Mouse (Mus musculus) pancreas, adult 10 weeks (tissue): ENCODE data around the gene Gm13271. TPM values are rescaled to one million over a fixed set of nuclear protein-coding genes. Genes with fewer than 3 reads are reported as not detected.

Experiments
- polyA plus RNA-seq: library from polyadenylated mRNA; stranded (reverse); fragments of 350-450 nt; fragmentation: Illumina TruSeq; extraction: RNeasy Lipid Tissue Mini Kit (QIAGEN cat#74804); gene quantifications from one replicate; pipeline ENCODE4 v1.2.3, GENCODE M21; 2015; ENCODE audit warnings: low read depth, low replicate concordance; ENCODE audit not compliant: insufficient read depth

Gm13271 gene
- not detected for polyA plus RNA-seq

DNA sequence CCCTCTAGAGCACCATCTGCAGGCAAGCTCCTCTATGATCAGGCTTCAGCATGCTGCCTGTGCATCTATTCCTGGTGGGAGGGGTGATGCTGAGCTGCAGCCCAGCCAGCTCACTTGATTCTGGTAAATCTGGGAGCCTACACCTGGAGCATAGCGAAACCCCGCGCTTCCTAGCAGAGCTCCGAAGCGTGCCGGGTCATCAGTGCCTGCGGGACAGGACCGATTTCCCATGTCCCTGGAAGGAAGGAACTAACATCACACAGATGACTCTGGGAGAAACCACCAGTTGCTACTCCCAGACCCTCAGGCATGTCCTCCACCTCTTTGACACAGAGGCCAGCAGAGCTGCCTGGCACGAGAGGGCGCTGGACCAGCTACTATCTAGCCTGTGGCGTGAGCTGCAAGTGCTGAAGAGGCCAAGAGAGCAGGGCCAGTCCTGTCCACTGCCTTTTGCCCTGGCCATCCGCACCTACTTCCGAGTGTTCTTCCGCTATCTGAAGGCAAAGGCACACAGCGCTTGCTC, at the start of gene Gm13271:
Gene Gm13271, plus strand, starts transcription at position 51 of the 523 bp plus-strand sequence.

DNA sequence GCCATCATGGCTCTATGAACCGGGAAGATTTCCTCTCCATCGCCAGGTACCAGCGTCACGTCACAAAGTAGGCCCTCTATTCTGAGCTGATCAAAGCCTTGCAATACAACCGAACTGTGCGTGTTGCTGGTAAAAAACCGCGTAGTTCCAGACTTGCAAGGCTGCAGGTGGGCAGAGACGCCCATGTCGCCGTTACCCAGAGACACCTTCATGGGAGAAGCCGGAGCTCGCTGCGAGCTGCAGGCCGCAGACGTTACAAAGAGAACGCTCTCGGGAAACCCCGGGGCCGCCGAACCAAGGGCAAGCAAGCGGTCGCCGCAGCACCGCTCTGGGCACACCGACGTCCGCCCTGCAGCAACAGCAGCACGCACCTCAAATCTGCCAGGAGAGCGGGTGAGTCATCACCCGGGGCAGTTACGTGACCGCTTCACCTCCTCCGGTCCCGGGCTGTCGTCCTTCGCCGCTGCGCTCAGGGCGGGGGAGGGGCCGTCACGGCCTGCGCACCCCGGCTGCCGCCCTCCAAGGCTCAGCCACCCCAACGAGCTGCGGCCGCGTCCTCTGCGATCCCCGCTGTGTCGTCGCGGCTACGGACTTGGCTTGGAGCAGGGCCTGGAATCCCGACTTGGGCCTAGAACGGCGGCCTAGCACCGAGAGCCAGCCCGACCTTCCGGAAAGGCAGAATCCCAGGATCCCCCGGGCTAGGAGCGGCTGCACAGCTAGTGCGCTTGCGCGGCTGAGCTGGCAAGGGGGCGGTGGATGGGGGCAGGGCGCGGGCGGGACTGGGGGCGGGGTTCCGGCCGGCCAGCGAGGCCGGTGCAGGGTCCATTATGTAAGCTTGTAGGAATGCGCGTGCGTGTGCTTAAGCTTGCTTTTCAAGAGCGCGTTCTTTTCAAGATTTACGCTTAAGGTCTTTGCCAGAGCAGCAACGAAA, 32.6 kb upstream of the Gm13271 start, which contains the start of the genes Gm26566 and Klhl9:
Gene Gm26566, plus strand, starts transcription at position 15 of the 931 bp plus-strand sequence.
Gene Klhl9, minus strand, starts transcription at position 675 of the 931 bp plus-strand sequence.

DNA sequence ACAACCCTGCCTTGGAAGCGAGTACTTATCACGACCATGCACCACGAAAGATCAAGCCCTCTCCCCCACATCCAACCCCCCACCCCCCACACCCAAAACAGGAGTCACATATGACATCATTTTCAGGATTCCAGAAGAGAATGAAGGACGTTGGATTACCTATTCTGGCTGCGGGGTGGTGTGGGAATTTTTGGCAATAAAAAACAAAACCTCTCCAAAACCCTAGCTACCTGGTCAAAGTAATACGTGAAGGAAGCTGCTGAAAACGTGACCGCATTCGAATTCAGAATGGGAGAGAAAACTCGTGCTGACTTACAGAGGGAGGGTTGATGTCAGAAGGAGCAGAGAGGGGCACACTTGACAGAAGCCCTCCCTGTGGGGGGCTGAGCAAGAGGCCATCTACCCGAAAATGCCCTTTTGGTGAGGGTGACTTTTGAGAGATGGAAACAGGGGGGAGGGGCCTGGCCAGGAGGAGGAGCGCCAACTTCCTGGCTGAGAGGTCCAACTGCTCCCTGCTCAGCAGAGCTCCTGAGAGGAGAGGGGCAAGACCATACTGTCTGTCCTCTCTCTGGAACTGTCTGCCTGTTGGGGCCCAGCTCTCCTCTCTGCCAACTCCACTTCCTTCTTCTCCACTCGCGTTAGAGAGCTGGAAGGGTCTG, 5.1 kb downstream of the Gm13271 start, which contains the start of gene Gm13283:
Gene Gm13283, plus strand, starts transcription at position 510 of the 659 bp plus-strand sequence.

DNA sequence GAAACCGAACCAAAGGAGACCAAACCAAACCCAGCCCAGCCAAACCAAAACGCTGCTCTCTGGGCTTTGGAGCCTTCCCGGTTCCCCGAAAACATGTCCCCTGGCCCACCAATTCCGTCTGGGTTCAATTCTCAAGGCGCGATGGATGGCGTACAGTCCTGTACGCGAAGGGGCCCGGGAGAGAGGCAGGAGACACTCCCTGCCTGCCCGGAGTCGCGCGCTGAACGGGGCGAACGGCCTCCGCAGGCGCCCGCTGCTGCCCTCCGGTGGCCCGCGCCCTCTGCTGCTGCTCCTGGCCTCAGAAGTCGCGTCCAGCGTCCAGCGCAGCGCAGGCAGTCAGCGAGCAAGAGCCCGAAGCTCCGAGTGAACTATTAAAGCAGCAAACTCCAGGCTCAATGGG, 18.9 kb downstream of the Gm13271 start, which contains the start of gene Gm13290:
Gene Gm13290, plus strand, starts transcription at position 301 of the 400 bp plus-strand sequence.

GRCm38 (mm10) chr4:88776622-88777021, 22.0 kb downstream of the Gm13271 start, which contains the start of gene Gm13289:
Gene Gm13289, plus strand, starts transcription at chr4:88776922.

GRCm38 (mm10) chr4:88779550-88779949, 24.9 kb downstream of the Gm13271 start, which contains the start of gene Gm13272:
Gene Gm13272, plus strand, starts transcription at chr4:88779850.

GRCm38 (mm10) chr4:88781831-88782230, 27.2 kb downstream of the Gm13271 start, which contains the start of gene Ifnz:
Gene Ifnz, plus strand, starts transcription at chr4:88782131.

GRCm38 (mm10) chr4:88785409-88785808, 30.7 kb downstream of the Gm13271 start, which contains the start of gene Gm13276:
Gene Gm13276, plus strand, starts transcription at chr4:88785709.

DNA sequence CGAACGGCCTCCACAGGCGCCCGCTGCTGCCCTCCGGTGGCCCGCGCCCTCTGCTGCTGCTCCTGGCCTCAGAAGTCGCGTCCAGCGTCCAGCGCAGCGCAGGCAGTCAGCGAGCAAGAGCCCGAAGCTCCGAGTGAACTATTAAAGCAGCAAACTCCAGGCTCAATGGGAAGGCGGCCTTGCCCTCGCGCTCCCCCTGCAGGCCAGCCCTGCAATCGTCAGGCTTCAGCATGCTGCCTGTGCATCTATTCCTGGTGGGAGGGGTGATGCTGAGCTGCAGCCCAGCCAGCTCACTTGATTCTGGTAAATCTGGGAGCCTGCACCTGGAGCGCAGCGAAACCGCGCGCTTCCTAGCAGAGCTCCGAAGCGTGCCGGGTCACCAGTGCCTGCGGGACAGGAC, 33.7 kb downstream of the Gm13271 start, which contains the start of gene Gm13277:
Gene Gm13277, plus strand, starts transcription at position 231 of the 400 bp plus-strand sequence.

DNA sequence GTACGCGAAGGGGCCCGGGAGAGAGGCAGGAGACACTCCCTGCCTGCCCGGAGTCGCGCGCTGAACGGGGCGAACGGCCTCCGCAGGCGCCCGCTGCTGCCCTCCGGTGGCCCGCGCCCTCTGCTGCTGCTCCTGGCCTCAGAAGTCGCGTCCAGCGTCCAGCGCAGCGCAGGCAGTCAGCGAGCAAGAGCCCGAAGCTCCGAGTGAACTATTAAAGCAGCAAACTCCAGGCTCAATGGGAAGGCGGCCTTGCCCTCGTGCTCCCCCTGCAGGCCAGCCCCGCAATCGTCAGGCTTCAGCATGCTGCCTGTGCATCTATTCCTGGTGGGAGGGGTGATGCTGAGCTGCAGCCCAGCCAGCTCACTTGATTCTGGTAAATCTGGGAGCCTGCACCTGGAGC, 36.6 kb downstream of the Gm13271 start, which contains the start of gene Gm13278:
Gene Gm13278, plus strand, starts transcription at position 301 of the 400 bp plus-strand sequence.

DNA sequence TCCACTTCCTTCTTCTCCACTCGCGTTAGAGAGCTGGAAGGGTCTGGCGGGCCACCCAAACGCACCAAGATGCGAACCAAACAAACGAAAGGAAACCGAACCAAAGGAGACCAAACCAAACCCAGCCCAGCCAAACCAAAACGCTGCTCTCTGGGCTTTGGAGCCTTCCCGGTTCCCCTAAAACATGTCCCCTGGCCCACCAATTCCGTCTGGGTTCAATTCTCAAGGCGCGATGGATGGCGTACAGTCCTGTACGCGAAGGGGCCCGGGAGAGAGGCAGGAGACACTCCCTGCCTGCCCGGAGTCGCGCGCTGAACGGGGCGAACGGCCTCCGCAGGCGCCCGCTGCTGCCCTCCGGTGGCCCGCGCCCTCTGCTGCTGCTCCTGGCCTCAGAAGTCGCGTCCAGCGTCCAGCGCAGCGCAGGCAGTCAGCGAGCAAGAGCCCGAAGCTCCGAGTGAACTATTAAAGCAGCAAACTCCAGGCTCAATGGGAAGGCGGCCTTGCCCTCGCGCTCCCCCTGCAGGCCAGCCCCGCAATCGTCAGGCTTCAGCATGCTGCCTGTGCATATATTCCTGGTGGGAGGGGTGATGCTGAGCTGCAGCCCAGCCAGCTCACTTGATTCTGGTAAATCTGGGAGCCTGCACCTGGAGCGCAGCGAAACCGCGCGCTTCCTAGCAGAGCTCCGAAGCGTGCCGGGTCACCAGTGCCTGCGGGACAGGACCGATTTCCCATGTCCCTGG, 39.4 kb downstream of the Gm13271 start, which contains the start of gene Gm13275:
Gene Gm13275, plus strand, starts transcription at position 552 of the 740 bp plus-strand sequence.

DNA sequence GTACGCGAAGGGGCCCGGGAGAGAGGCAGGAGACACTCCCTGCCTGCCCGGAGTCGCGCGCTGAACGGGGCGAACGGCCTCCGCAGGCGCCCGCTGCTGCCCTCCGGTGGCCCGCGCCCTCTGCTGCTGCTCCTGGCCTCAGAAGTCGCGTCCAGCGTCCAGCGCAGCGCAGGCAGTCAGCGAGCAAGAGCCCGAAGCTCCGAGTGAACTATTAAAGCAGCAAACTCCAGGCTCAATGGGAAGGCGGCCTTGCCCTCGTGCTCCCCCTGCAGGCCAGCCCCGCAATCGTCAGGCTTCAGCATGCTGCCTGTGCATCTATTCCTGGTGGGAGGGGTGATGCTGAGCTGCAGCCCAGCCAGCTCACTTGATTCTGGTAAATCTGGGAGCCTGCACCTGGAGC, 42.4 kb downstream of the Gm13271 start, which contains the start of gene Gm13279:
Gene Gm13279, plus strand, starts transcription at position 301 of the 400 bp plus-strand sequence.

GRCm38 (mm10) chr4:88799365-88799764, 44.7 kb downstream of the Gm13271 start, which contains the start of gene Gm13285:
Gene Gm13285, plus strand, starts transcription at chr4:88799665.

DNA sequence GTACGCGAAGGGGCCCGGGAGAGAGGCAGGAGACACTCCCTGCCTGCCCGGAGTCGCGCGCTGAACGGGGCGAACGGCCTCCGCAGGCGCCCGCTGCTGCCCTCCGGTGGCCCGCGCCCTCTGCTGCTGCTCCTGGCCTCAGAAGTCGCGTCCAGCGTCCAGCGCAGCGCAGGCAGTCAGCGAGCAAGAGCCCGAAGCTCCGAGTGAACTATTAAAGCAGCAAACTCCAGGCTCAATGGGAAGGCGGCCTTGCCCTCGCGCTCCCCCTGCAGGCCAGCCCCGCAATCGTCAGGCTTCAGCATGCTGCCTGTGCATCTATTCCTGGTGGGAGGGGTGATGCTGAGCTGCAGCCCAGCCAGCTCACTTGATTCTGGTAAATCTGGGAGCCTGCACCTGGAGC, 48.3 kb downstream of the Gm13271 start, which contains the start of gene Gm13287:
Gene Gm13287, plus strand, starts transcription at position 301 of the 400 bp plus-strand sequence.

Other genes with a start within 250 kb of the Gm13271 start
- gene Ifnb1, start 232.1 kb upstream of the Gm13271 start, polyA plus RNA-seq = not detected
- gene Ifna15, start 196.6 kb upstream of the Gm13271 start, polyA plus RNA-seq = not detected
- not detected for gene Ifna14, start 183.1 kb upstream of the Gm13271 start, polyA plus RNA-seq
- gene Ifna9, start 162.5 kb upstream of the Gm13271 start, polyA plus RNA-seq = not detected
- not detected for gene Ifna12, start 151.5 kb upstream of the Gm13271 start, polyA plus RNA-seq
- gene C87499, start 120.5 kb upstream of the Gm13271 start, polyA plus RNA-seq = not detected
- gene Ifna13, start 110.4 kb upstream of the Gm13271 start, polyA plus RNA-seq = not detected
- not detected for gene Ifna16, start 77.9 kb upstream of the Gm13271 start, polyA plus RNA-seq
- gene Ifna2, start 71.0 kb upstream of the Gm13271 start, polyA plus RNA-seq = not detected
- gene Ifnab, start 63.5 kb upstream of the Gm13271 start, polyA plus RNA-seq = not detected
- not detected for gene Gm26566, start 33.1 kb upstream of the Gm13271 start, polyA plus RNA-seq
- gene Klhl9, start 32.4 kb upstream of the Gm13271 start, polyA plus RNA-seq = 7.4 TPM
- not detected for gene Gm13283, start 5.3 kb downstream of the Gm13271 start, polyA plus RNA-seq
- not detected for gene Gm13290, start 19.0 kb downstream of the Gm13271 start, polyA plus RNA-seq
- not detected for gene Gm13289, start 22.1 kb downstream of the Gm13271 start, polyA plus RNA-seq
- gene Gm13272, start 25.0 kb downstream of the Gm13271 start, polyA plus RNA-seq = not detected
- not detected for gene Ifnz, start 27.3 kb downstream of the Gm13271 start, polyA plus RNA-seq
- gene Gm13276, start 30.8 kb downstream of the Gm13271 start, polyA plus RNA-seq = not detected
- gene Gm13277, start 33.8 kb downstream of the Gm13271 start, polyA plus RNA-seq = not detected
- gene Gm13278, start 36.7 kb downstream of the Gm13271 start, polyA plus RNA-seq = not detected
- gene Gm13275, start 39.6 kb downstream of the Gm13271 start, polyA plus RNA-seq = not detected
- not detected for gene Gm13279, start 42.5 kb downstream of the Gm13271 start, polyA plus RNA-seq
- gene Gm13285, start 44.8 kb downstream of the Gm13271 start, polyA plus RNA-seq = not detected
- not detected for gene Gm13287, start 48.4 kb downstream of the Gm13271 start, polyA plus RNA-seq
- not detected for gene Gm13288, start 50.7 kb downstream of the Gm13271 start, polyA plus RNA-seq
- not detected for gene Ifna7, start 61.4 kb downstream of the Gm13271 start, polyA plus RNA-seq
- not detected for gene Ifna11, start 65.1 kb downstream of the Gm13271 start, polyA plus RNA-seq
- not detected for gene Ifna6, start 72.5 kb downstream of the Gm13271 start, polyA plus RNA-seq
- not detected for gene Ifna5, start 80.7 kb downstream of the Gm13271 start, polyA plus RNA-seq
- gene Ifna4, start 87.0 kb downstream of the Gm13271 start, polyA plus RNA-seq = not detected
- not detected for gene Ifna1, start 95.2 kb downstream of the Gm13271 start, polyA plus RNA-seq
- gene Ifne, start 125.3 kb downstream of the Gm13271 start, polyA plus RNA-seq = not detected